Mouse (Mus musculus): ENCODE measurements at regions not wholly inside any gene's neighbourhood (a gene's known extent, or its start where the extent isn't known, plus 50 kb on each side); places are given as distances from the start of the nearest gene placed in this dataset.

- TF ChIP-seq EP300 (IDR thresholded peaks at IDR 0.05; ENCODE audit: low read length): no peak
- TF ChIP-seq SIN3A (IDR thresholded peaks at IDR 0.05; ENCODE audit: low read length): no peak
- TF ChIP-seq MAX (IDR thresholded peaks at IDR 0.05; ENCODE audit: low read length): no peak
- no peak for TF ChIP-seq MXI1 (IDR thresholded peaks at IDR 0.05; ENCODE audit: low read depth, low read length)
- TF ChIP-seq MAZ (IDR thresholded peaks at IDR 0.05; ENCODE audit: low read depth, low read length): no peak
- TF ChIP-seq E2F4 (IDR thresholded peaks at IDR 0.05; ENCODE audit: insufficient replicate concordance, low read depth, low read length): no peak
- TF ChIP-seq CTCF (conservative IDR thresholded peaks at IDR 0.05 in 1 of 2, IDR thresholded peaks at IDR 0.05 in 1 of 2; ENCODE audit: low read depth in 2 of 2, low read length in 2 of 2): no peak
- TF ChIP-seq POLR2A (IDR thresholded peaks at IDR 0.05; ENCODE audit: low read depth, low read length): no peak
- no peak for TF ChIP-seq TCF12 (IDR thresholded peaks at IDR 0.05; ENCODE audit: low read depth, low read length)
- TF ChIP-seq ZMIZ1 (IDR thresholded peaks at IDR 0.05; ENCODE audit: low read depth, low read length): no peak
- no peak for TF ChIP-seq KAT2A (IDR thresholded peaks at IDR 0.05; ENCODE audit: insufficient replicate concordance, low read length)
- TF ChIP-seq ZKSCAN1 (IDR thresholded peaks at IDR 0.05; ENCODE audit: borderline replicate concordance, low read depth, low read length): no peak
These were observed 619.7 kb downstream of the Nova1 start for GRCm38 (mm10) chr12:46199076-46199475.

Measured in CH12.LX (cell line).